Mouse (Mus musculus) A20 (cell line): ENCODE data around the gene Nmur1.

ENCODE experiments used
- DNase-seq: peaks from one replicate; pipeline ENCODE4 v3.0.0-alpha.2; 2011; ENCODE audit warnings: low read depth, low spot score

The Nmur1 gene

GRCm38 (mm10) chr1:86440887-86441723 lies 15.1 kb upstream of the Nmur1 start:
- peak; percentile 93 for DNase-seq

DNA sequence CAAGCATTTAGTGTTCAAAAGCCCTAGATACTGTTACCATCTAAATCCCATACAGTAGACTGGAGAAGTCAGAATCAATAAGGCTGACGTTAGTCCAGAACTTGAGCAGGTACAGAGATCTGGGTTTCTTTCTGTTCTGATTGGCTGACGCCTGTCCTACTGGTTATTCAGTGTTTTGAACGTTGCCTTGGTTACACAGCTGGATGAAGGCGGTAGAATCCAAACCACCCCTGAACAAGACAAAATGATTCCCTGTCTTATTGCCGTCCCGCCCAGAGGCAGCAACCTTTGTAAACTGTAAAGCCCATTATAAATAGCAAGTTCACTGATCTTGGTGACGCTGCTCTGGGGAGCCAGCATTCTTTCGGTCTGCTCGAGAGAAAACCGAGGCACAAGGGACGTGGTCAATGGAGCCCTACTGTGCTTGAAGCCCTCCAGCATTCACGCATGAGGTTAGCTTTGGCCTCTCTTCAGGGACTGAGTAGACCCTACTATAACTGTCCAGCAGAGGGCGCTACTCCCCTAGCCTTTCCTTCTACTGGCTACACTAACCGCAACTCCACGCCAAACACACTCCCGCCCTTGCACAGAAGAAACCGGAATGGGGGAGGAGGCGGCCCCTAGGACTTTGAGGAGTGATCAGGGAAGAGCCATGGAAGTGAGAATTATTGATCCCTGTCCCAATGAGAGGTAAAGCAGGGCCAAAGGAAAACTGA lies 14.3 kb upstream of the Nmur1 start:
- peak; percentile 95 for DNase-seq

DNA sequence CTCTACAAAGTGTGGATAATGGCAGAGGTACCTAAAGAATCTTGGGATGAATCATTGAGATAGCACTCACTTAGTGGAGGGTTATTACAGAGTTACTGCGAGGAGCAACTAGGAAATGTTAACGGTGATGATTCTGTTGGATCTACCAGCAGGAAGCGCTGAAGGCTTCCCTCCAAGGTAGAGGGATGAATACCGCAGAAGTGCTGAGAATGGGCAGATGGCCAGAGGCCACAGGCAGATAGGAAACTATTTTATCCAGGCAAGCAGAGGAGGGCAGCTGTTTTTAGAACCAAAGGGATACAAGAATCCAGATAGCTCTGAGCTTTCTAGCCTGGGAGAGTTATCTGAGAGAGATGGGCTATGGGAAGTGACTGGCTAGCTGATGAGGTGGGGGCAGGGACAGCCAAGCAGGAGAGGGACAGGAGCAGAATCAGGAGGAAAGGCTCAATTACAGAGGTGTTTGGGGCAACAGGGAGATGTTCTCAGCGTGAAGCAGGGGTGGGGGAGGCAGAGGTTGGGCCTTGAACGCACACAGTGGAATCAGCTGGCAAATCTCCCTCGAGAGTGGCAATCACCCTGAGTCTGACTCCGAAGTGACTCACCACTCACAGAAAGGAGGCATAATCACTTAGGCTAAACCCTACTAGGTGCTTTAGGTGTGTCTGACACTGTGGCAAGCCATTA lies 13.6 kb upstream of the Nmur1 start:
- no peak for DNase-seq

DNA sequence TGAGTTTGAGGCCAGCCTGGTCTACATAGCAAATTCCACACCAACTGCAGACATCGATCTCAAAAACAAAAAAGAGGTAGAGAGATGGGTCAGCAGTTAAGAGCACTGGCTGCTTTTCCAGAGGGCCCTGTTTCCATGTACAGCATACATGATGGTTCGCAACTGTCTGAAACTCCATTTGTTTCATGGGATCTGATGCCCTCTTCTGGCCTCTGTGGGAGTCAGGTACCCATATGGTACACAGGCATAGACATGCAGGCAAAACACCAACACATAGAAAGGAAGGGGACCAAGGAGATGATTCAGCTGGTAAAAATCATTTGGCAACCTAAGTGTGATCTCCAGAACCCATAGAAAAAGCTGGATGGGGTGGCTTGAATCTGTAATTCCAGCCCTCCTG lies 12.5 kb upstream of the Nmur1 start:
- DNase-seq: peak; percentile 48

- DNase-seq: no peak
Measured at GRCm38 (mm10) chr1:86438014-86438319, 11.9 kb upstream of the Nmur1 start.

- DNase-seq: peak; percentile 44
Measured at GRCm38 (mm10) chr1:86437219-86438013, 11.4 kb upstream of the Nmur1 start.

DNA sequence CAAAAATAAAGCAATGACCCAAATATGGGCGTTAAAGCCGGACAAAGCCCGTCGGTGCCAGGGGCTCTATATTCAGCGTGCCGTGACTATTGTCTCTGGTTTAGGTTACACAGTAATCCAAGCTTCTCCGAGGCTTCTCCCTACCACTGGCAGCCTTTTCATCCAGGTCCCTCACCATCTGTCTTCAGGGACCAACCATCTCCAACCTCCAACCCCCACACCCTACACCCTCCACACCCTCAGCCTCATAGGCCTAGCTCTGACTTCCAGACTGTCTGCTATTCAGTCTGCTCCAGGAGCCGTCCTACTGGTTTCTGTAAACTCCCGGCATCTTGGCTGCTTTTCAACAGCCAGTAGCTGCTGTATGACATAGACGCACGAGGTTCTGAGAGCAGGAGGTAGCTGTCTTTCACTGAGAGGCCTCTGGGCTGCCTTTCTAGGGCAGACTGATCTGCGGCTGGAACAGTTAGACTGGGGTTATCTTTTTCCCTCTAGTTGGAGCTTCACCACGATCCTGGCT lies 9.3 kb upstream of the Nmur1 start:
- DNase-seq: peak; percentile 59

DNA sequence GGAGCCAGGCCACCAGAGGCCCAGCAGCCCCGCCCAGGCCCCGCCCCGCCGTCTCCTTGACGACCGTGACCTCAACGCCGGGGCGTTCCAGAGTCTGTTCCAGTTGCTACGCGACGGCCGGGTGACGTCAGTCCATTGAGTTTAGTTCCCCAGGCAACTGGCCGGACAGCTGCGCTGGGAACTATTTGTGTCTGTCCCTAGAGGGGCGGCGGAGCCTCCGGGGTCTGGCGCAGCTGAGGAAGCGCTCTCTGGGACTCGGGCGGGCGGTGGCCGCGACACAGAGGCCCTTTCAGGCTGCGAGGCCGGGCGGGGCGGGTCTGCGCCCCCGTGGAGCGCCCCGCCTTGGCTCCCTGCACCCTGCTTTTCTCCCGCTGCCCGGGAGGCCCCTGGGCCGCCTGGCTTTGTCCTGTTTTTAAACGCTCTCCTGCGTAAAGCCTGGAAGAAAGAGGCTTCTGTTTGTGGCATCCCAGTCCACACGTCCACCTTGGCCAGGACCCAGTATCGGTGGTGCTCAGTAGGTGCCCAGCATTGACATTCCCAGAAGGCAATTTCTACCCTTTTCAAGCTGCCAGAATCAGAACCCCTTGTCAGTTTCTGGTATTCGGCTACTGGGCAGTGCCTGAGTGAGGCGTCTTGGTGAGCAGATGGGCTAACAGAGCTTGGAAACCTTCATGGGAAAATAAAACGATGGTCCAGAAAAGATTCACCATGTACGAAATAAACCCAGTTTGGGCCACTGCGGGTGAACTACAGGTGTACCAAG lies 8.6 kb upstream of the Nmur1 start:
- DNase-seq: peak; percentile 100

DNA sequence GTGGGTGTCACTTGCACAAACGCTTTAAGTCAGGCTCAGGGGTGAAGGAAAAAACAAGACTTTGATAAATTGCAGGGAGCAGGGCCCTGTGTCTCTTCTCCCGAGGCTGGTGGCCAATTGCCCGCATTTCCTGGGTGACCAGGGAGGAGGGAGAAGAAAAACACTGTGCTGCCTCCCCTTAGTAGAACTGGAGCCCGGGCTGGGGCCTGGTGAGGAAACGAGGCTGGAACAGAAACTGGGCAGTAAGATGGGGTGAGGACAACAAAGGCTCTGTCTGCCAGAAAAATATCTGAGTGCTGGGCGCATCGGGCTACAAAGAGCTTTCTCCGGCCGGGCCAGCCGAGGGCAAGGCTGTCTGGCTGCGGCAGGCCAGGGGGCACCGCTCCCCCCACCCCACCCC lies 8.0 kb upstream of the Nmur1 start:
- peak; percentile 79 for DNase-seq

GRCm38 (mm10) chr1:86433359-86433758 lies 7.3 kb upstream of the Nmur1 start:
- no peak for DNase-seq

DNA sequence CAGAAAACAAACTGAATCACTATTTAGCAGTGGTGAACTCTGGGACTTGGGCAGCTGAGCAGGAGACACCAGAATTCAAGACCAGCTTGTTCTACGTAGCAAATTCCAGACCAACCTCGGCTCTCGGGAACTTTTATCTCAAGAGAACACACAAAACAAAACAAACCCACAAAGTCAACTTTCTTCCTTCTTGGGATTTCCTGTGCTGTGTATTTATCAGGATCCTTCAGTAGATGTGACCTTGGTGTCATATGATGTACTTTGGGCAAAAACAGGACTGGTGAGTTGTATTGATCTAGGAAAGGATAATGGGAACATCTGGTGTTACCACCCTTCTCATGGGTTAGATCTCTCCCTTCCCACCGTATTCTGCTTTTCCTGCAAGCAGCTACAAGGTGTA lies 6.8 kb upstream of the Nmur1 start:
- DNase-seq: no peak

DNA sequence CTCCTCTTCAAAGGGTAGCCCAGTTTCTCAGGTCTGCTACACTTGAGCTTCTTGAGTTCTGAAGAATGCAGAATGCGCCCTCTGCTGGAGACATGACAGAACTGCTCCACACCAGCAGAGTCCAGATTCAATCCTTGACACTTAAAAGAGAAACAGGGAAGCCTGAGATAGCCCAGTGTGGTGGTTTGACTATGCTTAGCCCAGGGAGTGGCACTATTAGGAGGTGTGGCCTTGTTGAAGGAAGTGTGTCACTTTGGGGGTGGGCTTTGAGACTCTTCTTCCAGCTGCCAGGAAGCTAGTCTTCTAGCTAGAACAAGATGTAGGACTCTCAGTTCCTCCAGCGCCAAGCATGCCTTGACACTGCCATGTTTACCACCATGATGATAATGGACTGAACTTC lies 4.0 kb upstream of the Nmur1 start:
- DNase-seq: peak; percentile 91

- DNase-seq: no peak
Measured at GRCm38 (mm10) chr1:86424835-86425547, 1.0 kb downstream of the Nmur1 start.

DNA sequence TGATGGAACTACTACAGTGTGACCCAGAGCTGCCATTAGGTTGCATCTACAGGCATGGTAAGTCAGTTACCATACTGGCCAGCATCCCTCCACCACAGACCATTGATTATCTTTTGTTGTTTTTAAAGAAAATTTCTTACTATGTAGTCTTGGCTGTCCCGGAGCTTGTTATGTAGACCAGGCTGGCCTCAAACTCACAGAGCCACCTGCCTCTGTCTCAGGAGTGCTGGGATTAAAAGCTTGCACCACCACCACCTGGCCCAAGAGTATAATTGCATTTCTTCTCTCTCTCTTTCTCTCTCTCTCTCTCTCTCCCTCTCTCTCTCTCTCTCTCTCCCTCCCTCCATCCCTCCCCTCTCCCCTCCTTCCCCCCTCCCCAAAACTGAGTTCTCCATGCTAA lies 1.7 kb downstream of the Nmur1 start:
- no peak for DNase-seq

GRCm38 (mm10) chr1:86423879-86424278 lies 2.1 kb downstream of the Nmur1 start:
- DNase-seq: no peak

- no peak for DNase-seq
Measured at GRCm38 (mm10) chr1:86421007-86421406, 5.0 kb downstream of the Nmur1 start.

GRCm38 (mm10) chr1:86416321-86416720 lies 9.7 kb downstream of the Nmur1 start:
- DNase-seq: peak; percentile 65

DNA sequence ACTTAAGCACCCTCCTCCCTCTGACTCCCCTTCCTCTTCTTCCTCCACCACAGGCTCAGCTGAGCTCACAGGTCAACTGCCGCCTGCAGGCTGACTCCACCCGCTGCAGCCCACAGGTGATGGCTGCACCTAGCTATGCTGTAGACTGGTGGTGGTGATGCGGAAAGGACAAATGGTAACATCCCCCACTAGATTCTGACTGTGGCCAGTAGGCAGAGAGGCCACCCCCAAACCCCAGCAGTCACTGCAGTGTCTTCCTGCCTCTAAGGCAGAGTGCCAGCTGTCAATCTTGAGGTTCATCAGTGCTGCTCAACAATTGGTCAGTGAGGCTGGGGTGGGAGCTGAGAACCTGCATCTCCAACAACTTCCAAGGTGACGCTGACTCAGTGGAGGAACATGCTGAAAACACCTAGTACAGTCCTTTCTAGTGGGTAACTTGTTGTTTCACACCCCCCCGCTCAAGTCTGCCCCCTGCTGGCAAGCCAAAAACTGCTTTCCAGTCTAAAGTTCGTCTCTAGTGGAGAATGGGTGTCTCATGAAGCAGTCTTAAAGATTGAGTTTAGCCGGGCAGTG lies 10.3 kb downstream of the Nmur1 start:
- peak; percentile 61 for DNase-seq

DNA sequence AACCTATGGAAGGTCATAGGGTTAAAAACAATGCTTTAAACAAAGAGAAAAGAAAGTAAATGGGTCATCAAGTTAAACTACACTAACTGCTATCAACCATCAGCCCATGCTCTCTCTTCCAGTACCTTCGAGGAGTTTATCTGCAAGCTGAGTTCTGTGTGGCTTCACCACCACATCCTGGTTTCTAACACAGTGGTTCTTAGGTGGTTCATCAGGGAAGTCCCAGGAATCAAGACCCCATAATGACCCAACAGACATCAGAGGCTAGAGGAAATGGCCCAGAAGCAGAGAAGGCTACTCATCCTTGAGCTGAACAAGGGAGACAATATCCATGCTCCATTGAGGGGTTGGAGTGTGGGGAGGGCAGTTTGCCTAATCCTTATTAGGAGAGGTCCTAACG lies 10.9 kb downstream of the Nmur1 start:
- DNase-seq: no peak

DNA sequence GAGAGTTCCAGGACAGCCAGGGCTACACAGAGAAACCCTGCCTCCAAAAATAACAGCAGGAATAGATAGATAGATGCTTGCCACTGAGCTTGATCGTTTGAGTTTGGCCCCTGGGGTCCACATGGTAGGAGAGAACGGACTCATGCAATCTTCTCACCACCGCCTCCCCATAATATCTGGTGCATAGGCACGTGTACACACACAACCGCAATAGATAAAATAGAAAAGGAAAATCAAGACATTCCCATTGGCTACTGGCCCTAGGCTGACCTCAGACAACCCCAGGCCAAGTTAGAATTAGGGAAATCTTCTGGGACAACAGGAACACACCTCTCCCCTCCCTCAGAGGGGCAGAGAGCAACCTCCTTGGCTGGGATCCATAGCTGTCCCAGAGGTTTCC lies 11.3 kb downstream of the Nmur1 start:
- DNase-seq: no peak
